Mouse (Mus musculus) heart, embryonic 11.5 days (tissue): ENCODE measurements around the gene Slc35f6. TPM values are rescaled to one million over a fixed set of nuclear protein-coding genes. Genes with fewer than 3 reads are reported as not detected.

ENCODE experiments used
- ATAC-seq: fragments of 200-750 bp; cut with Nextera tagmentation; replicated peaks from 2 replicates; pipeline ENCODE4 v1.8.0; 2017; ENCODE audit warnings: moderate library complexity; ENCODE audit not compliant: insufficient number of reproducible peaks, low FRiP score, low TSS enrichment
- H3K27ac ChIP-seq: fragments of 300-500 bp; sonication (generic); 2 replicates; pipeline ENCODE4 v1.5.1; 2014; ENCODE audit warnings: mild to moderate bottlenecking, low read depth, low read length
- H3K27me3 ChIP-seq: fragments of 300-500 bp; sonication (generic); 2 replicates; pipeline ENCODE4 v1.6.1; 2014; ENCODE audit warnings: mild to moderate bottlenecking, low read length, mixed read lengths; ENCODE audit not compliant: control insufficient read depth, insufficient read depth
- H3K36me3 ChIP-seq: fragments of 300-500 bp; sonication (generic); 2 replicates; pipeline ENCODE4 v1.6.1; 2014; ENCODE audit warnings: mild to moderate bottlenecking, low read length, moderate library complexity, mixed read lengths; ENCODE audit not compliant: control insufficient read depth, insufficient read depth
- H3K4me1 ChIP-seq: fragments of 300-500 bp; sonication (generic); 2 replicates; pipeline ENCODE4 v1.6.1; 2014; ENCODE audit warnings: low read length; ENCODE audit not compliant: control insufficient read depth, insufficient read depth
- H3K4me2 ChIP-seq: fragments of 300-500 bp; sonication (generic); 2 replicates; pipeline ENCODE4 v1.6.1; 2014; ENCODE audit warnings: mild to moderate bottlenecking, moderate library complexity
- H3K4me3 ChIP-seq: fragments of 300-500 bp; sonication (generic); 2 replicates; pipeline ENCODE4 v1.5.1; 2014; ENCODE audit warnings: low read depth, low read length
- H3K9ac ChIP-seq: fragments of 300-500 bp; sonication (generic); 2 replicates; pipeline ENCODE4 v1.6.1; 2014; ENCODE audit warnings: mild to moderate bottlenecking, low read depth, low read length, moderate library complexity
- H3K9me3 ChIP-seq: fragments of 300-500 bp; sonication (generic); replicated peaks from 2 replicates; pipeline ENCODE4 v1.6.1; 2016; ENCODE audit warnings: low read length; ENCODE audit not compliant: control insufficient read depth
- WGBS: fragments of 180-500 bp; shearing (Covaris S2); extraction: QIAGEN DNeasy Blood & Tissue Kit; methylation state at CpG from one replicate; pipeline ENCODE4 v1.1.7; 2014; ENCODE audit not compliant: insufficient replicate concordance; 5-methylcytosine and 5-hydroxymethylcytosine counted together
- polyA plus RNA-seq: library from polyadenylated mRNA; unstranded; fragments of >200 nt; fragmentation: Nextera tagmentation; extraction: Ambion mirVana; gene quantifications from 2 replicates; pipeline ENCODE4 v1.2.1, GENCODE M21; 2014

Gene Slc35f6
- polyA plus RNA-seq, 1 experiment from 2014 or later, result 22.9 TPM

- Histone ChIP-seq H3K9ac (no peak overlapping the region), H3K4me1 (no peaks in the 10 kb centered on the region), H3K27me3 (no peaks in the 10 kb centered on the region; the same call in 1 of the 2 replicates), H3K9me3 (no peaks in the 10 kb centered on the region), H3K27ac (no peak overlapping the region), H3K4me2 (no peak overlapping the region), H3K4me3 (no peak overlapping the region), H3K36me3 (no peaks in the 10 kb centered on the region)
- 46% methylated on average over 7 of the region's 7 CpGs for WGBS
- no peak for ATAC-seq
Measured at GRCm38 (mm10) chr5:30636994-30637393, 10.7 kb upstream of the Slc35f6 start.

- H3K4me3 ChIP-seq, result no peak overlapping the region
- WGBS, result 6% methylated on average over 6 of the region's 6 CpGs
- H3K4me1 ChIP-seq, result no peaks in the 10 kb centered on the region
- no peak for ATAC-seq
- H3K27ac ChIP-seq, result no peak overlapping the region
- H3K9me3 ChIP-seq, result no peaks in the 10 kb centered on the region
- H3K9ac ChIP-seq, result no peak overlapping the region
- no peaks in the 10 kb centered on the region for H3K36me3 ChIP-seq
- H3K27me3 ChIP-seq, result no peaks in the 10 kb centered on the region; the same call in 1 of the 2 replicates
- no peak overlapping the region for H3K4me2 ChIP-seq
Measured at GRCm38 (mm10) chr5:30638041-30638440, 9.7 kb upstream of the Slc35f6 start.

- Histone ChIP-seq H3K27ac (no peak overlapping the region), H3K9me3 (no peaks in the 10 kb centered on the region), H3K4me3 (no peak overlapping the region), H3K9ac (no peak overlapping the region), H3K4me1 (peaks cover 15% of the 10 kb centered on the region), H3K4me2 (no peak overlapping the region), H3K36me3 (no peaks in the 10 kb centered on the region), H3K27me3 (no peaks in the 10 kb centered on the region)
- WGBS, result 38% methylated on average over 5 of the region's 5 CpGs
- no peak for ATAC-seq
Measured at GRCm38 (mm10) chr5:30643477-30644179, 4.1 kb upstream of the Slc35f6 start.

GRCm38 (mm10) chr5:30646036-30646435 is 1.7 kb upstream of the Slc35f6 start:
- Histone ChIP-seq H3K27me3 (no peaks in the 10 kb centered on the region), H3K9me3 (no peaks in the 10 kb centered on the region), H3K4me1 (peaks cover 17% of the 10 kb centered on the region), H3K9ac (no peak overlapping the region), H3K27ac (no peak overlapping the region), H3K36me3 (no peaks in the 10 kb centered on the region), H3K4me3 (no peak overlapping the region), H3K4me2 (no peak overlapping the region)
- WGBS, result 66% methylated on average over 2 of the region's 2 CpGs
- ATAC-seq, result no peak

- Histone ChIP-seq H3K4me1 (peaks cover 17% of the 10 kb centered on the region), H3K9me3 (no peaks in the 10 kb centered on the region), H3K27me3 (no peaks in the 10 kb centered on the region), H3K4me3 (peak overlapping the region; percentile 86), H3K9ac (peak overlapping the region; percentile 83), H3K4me2 (peak overlapping the region; percentile 79), H3K27ac (peak overlapping the region; percentile 23; the same call in 1 of the 2 replicates), H3K36me3 (no peaks in the 10 kb centered on the region)
- ATAC-seq, result no peak
- WGBS, result 19% methylated on average over 9 of the region's 9 CpGs
Measured at GRCm38 (mm10) chr5:30647396-30647795, 337 bp upstream of the Slc35f6 start.

- Histone ChIP-seq H3K4me2 (no peak overlapping the region), H3K9me3 (no peaks in the 10 kb centered on the region), H3K4me3 (no peak overlapping the region), H3K27ac (no peak overlapping the region), H3K36me3 (no peaks in the 10 kb centered on the region), H3K9ac (no peak overlapping the region), H3K4me1 (peaks cover 5% of the 10 kb centered on the region; the same call in 1 of the 2 replicates), H3K27me3 (no peaks in the 10 kb centered on the region)
- ATAC-seq, result no peak
- 70% methylated on average over 4 of the region's 4 CpGs for WGBS
Measured at GRCm38 (mm10) chr5:30649558-30649957, 1.8 kb downstream of the Slc35f6 start.

- H3K27me3 ChIP-seq, result no peaks in the 10 kb centered on the region
- H3K9me3 ChIP-seq, result no peaks in the 10 kb centered on the region
- no peak overlapping the region for H3K4me3 ChIP-seq
- H3K4me2 ChIP-seq, result no peak overlapping the region
- no peak overlapping the region for H3K27ac ChIP-seq
- no peak overlapping the region for H3K9ac ChIP-seq
- 71% methylated on average over 3 of the region's 3 CpGs for WGBS
- no peak for ATAC-seq
- no peaks in the 10 kb centered on the region; the same call in 1 of the 2 replicates for H3K36me3 ChIP-seq
- peaks cover 7% of the 10 kb centered on the region; the same call in 1 of the 2 replicates for H3K4me1 ChIP-seq
Measured at GRCm38 (mm10) chr5:30650756-30651155, 3.0 kb downstream of the Slc35f6 start.

- WGBS, result 80% methylated on average over 3 of the region's 3 CpGs
- no peak overlapping the region for H3K4me2 ChIP-seq
- H3K9me3 ChIP-seq, result no peaks in the 10 kb centered on the region
- H3K4me1 ChIP-seq, result peaks cover 7% of the 10 kb centered on the region; the same call in 1 of the 2 replicates
- H3K36me3 ChIP-seq, result no peaks in the 10 kb centered on the region; the same call in none of the 2 replicates
- no peak overlapping the region for H3K4me3 ChIP-seq
- H3K9ac ChIP-seq, result no peak overlapping the region
- no peaks in the 10 kb centered on the region for H3K27me3 ChIP-seq
- no peak overlapping the region for H3K27ac ChIP-seq
- ATAC-seq, result no peak
Measured at GRCm38 (mm10) chr5:30651554-30651953, 3.8 kb downstream of the Slc35f6 start.

GRCm38 (mm10) chr5:30653246-30653645 is 5.5 kb downstream of the Slc35f6 start:
- H3K36me3 ChIP-seq, result peaks cover 6% of the 10 kb centered on the region
- 85% methylated on average over 6 of the region's 6 CpGs for WGBS

More at GRCm38 (mm10) chr5:30653246-30653645, 5.5 kb downstream of the Slc35f6 start:
- H3K4me3 ChIP-seq, result no peak overlapping the region
- no peak for ATAC-seq
- no peaks in the 10 kb centered on the region for H3K27me3 ChIP-seq
- no peak overlapping the region for H3K27ac ChIP-seq
- no peak overlapping the region for H3K9ac ChIP-seq
- H3K4me1 ChIP-seq, result peaks cover 7% of the 10 kb centered on the region; the same call in 1 of the 2 replicates
- no peaks in the 10 kb centered on the region for H3K9me3 ChIP-seq
- H3K4me2 ChIP-seq, result no peak overlapping the region
